Mouse (Mus musculus): ENCODE measurements around the gene Elmo1. TPM values are rescaled to one million over a fixed set of nuclear protein-coding genes. Genes with fewer than 3 reads are reported as not detected.

The Elmo1 gene
- polyA plus RNA-seq, 1 experiment from 2014 or later: 10.7 TPM

DNA sequence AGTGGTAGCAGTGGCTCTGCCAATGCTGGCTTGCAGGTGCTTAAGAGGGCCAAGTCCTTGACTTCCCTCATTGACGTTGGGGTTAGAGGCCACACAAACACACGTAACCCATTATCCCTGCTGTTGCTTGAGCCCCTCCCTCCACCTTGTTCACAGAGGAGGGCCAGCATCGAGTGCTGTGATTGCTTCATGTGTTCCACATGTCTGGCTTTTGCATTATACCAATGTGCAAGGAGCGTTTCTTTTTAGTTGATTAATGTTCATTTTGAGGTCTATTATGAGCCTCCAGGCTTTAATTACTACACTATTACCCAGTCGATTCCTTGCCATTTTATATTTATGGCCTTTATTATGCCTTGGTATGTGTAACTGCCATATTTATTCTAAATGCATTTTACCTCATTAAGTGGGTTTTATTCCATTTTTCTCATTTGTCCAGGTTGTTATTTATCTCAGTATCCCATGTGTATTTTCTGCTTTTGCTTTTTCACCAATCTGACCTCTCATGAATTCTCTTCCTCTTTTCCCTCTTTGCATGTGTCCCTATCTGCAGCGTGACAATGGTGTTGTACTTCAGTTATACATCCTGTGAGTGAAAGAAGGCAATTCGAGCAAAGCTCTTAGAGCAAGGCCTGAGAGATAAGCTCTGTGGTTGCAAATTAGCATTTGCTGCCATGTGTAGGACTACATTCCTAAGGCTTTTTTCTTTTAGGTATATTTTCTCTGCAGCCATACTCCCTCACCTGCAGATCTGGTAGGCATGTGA, 275.6 kb downstream of the Elmo1 start:
- H3K4me2 ChIP-seq (replicated peaks): no peak overlapping the region
- WGBS: 19% methylated on average over 7 of the region's 7 CpGs
- no peaks in the 10 kb centered on the region for H3K36me3 ChIP-seq
- H3K4me3 ChIP-seq: no peak overlapping the region
- peak; percentile 40; the same call in 1 of the 2 replicates for ATAC-seq (ENCODE audit: low FRiP score, low read depth)
- H3K4me1 ChIP-seq: peaks cover 26% of the 10 kb centered on the region
- no peak overlapping the region for H3K27ac ChIP-seq
- no peaks in the 10 kb centered on the region for H3K27me3 ChIP-seq
- no peaks in the 10 kb centered on the region for H3K9me3 ChIP-seq
- no peak overlapping the region for H3K9ac ChIP-seq

DNA sequence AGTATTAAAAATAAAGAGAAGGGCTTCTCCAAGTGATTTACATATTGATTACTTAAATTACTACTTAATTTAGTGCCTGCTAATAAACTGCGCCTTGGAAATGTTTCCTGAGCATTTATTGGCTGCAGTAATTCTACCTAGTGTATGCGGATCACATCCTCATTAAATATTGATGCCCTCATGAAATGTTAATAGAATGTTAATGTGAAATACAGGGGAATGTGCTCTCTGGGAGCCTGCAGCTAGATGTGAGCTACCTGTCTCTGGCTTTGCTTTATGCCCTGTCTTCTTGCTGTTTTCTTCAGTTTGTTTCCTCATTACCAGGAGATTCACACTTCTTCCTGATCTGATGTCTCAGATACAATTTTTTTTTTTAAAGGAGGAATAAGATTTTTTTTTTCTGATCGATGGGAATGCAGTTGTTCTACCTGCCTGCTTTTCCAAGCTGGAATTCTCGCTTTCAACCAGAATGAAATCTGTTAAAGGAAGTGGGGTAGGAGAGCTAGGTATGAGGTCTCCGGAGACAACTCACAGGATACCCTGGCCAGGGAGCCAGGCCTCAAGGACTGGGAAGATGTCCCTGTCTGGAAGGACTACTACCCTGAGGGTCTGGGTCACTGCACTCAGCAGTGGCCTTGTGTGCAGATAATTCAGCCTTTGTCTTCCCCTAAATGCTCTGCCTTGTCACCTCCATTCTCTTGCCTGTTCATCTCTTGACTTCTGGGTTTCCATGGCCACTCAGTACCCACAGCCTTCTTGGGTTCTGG, 279.8 kb downstream of the Elmo1 start:
- 72% methylated on average over 5 of the region's 5 CpGs for WGBS
- H3K36me3 ChIP-seq: no peaks in the 10 kb centered on the region
- H3K4me1 ChIP-seq: peaks cover 26% of the 10 kb centered on the region
- H3K4me3 ChIP-seq: no peak overlapping the region
- no peak for ATAC-seq (ENCODE audit: low FRiP score, low read depth)
- H3K27ac ChIP-seq: no peak overlapping the region
- H3K9me3 ChIP-seq: no peaks in the 10 kb centered on the region
- H3K4me2 ChIP-seq (replicated peaks): no peak overlapping the region
- no peaks in the 10 kb centered on the region for H3K27me3 ChIP-seq
- H3K9ac ChIP-seq: no peak overlapping the region

- no peak overlapping the region for H3K4me2 ChIP-seq (replicated peaks)
- H3K4me1 ChIP-seq: peaks cover 14% of the 10 kb centered on the region
- H3K9ac ChIP-seq: no peak overlapping the region
- H3K36me3 ChIP-seq: no peaks in the 10 kb centered on the region
- H3K27me3 ChIP-seq: no peaks in the 10 kb centered on the region; the same call in 1 of the 2 replicates
- WGBS: 76% methylated on average over 6 of the region's 6 CpGs
- no peak overlapping the region for H3K4me3 ChIP-seq
- ATAC-seq (ENCODE audit: low FRiP score, low read depth): no peak
- H3K27ac ChIP-seq: no peak overlapping the region
- no peaks in the 10 kb centered on the region for H3K9me3 ChIP-seq
Measured at GRCm38 (mm10) chr13:20371501-20371900, 281.1 kb downstream of the Elmo1 start.

DNA sequence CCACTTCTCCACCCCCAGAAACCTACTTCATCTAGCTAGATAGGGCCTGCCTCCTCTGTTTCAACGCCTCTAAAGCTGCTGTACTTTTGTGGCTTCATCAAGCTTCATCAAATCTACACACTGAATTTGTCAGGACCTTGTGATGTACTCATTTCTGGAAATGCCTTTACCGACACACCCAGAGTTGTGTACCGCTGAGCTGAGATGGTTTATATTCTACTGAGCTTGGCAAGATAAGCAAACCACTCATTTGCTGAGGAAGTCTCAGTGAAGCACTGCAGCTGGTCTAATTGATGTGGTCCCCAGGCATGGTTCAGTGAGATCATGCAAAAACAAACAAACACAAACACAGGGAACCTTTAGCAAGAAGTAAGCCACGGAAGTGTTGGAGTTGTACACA, 281.9 kb downstream of the Elmo1 start:
- no peak overlapping the region for H3K4me2 ChIP-seq (replicated peaks)
- no peaks in the 10 kb centered on the region; the same call in 1 of the 2 replicates for H3K27me3 ChIP-seq
- H3K36me3 ChIP-seq: no peaks in the 10 kb centered on the region
- no peak overlapping the region for H3K4me3 ChIP-seq
- no peak overlapping the region for H3K9ac ChIP-seq
- no peaks in the 10 kb centered on the region for H3K9me3 ChIP-seq
- H3K27ac ChIP-seq: no peak overlapping the region
- WGBS: 52% methylated on average over 4 of the region's 4 CpGs
- H3K4me1 ChIP-seq: peaks cover 6% of the 10 kb centered on the region
- no peak for ATAC-seq (ENCODE audit: low FRiP score, low read depth)

- no peak overlapping the region for H3K27ac ChIP-seq
- no peaks in the 10 kb centered on the region for H3K4me1 ChIP-seq
- H3K4me3 ChIP-seq: no peak overlapping the region
- WGBS: 65% methylated on average over 8 of the region's 8 CpGs
- no peaks in the 10 kb centered on the region for H3K9me3 ChIP-seq
- H3K36me3 ChIP-seq: no peaks in the 10 kb centered on the region
- H3K9ac ChIP-seq: no peak overlapping the region
- no peak overlapping the region for H3K4me2 ChIP-seq (replicated peaks)
- no peaks in the 10 kb centered on the region; the same call in 1 of the 2 replicates for H3K27me3 ChIP-seq
- ATAC-seq (ENCODE audit: low FRiP score, low read depth): peak; percentile 64; the same call in 1 of the 2 replicates
Measured at GRCm38 (mm10) chr13:20378869-20379268, 288.5 kb downstream of the Elmo1 start.

GRCm38 (mm10) chr13:20383875-20384274, 293.5 kb downstream of the Elmo1 start:
- Histone ChIP-seq H3K4me2 (replicated peaks) (no peak overlapping the region), H3K27ac (no peak overlapping the region), H3K36me3 (no peaks in the 10 kb centered on the region), H3K4me3 (no peak overlapping the region), H3K27me3 (no peaks in the 10 kb centered on the region), H3K9me3 (no peaks in the 10 kb centered on the region), H3K9ac (no peak overlapping the region), H3K4me1 (no peaks in the 10 kb centered on the region)
- ATAC-seq (ENCODE audit: low FRiP score, low read depth): no peak
- WGBS: 84% methylated on average over 1 of the region's 1 CpGs

- H3K27me3 ChIP-seq: no peaks in the 10 kb centered on the region
- 86% methylated on average over 2 of the region's 2 CpGs for WGBS
Measured at GRCm38 (mm10) chr13:20384846-20385245, 294.4 kb downstream of the Elmo1 start.

DNA sequence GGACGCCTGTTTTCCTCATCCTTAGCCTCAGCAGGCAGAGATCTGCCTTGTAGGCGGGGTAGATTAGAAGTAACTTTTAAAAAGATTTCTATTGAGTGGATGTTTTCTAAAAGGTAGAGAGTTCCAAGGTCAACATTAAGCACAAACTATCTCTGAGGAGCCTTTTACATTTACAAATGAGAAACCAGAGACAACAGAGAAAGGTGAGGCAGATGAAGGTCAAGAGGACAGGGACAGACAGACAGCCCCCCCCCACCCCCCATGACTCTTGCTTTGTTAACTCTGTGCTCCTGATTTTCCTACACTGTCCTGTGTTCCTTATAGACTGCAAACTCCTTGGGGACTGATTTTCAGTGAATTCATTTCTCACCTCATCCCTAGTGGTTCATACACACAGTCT, 295.0 kb downstream of the Elmo1 start:
- Histone ChIP-seq H3K36me3 (no peaks in the 10 kb centered on the region), H3K27me3 (no peaks in the 10 kb centered on the region), H3K27ac (no peak overlapping the region), H3K4me2 (replicated peaks) (no peak overlapping the region), H3K9me3 (no peaks in the 10 kb centered on the region), H3K4me1 (no peaks in the 10 kb centered on the region), H3K4me3 (no peak overlapping the region), H3K9ac (no peak overlapping the region)
- 69% methylated on average over 2 of the region's 2 CpGs for WGBS
- ATAC-seq (ENCODE audit: low FRiP score, low read depth): no peak

More at GRCm38 (mm10) chr13:20384846-20385245, 294.4 kb downstream of the Elmo1 start:
- ATAC-seq (ENCODE audit: low FRiP score, low read depth): no peak
- Histone ChIP-seq H3K4me1 (no peaks in the 10 kb centered on the region), H3K9me3 (no peaks in the 10 kb centered on the region), H3K4me2 (replicated peaks) (no peak overlapping the region), H3K27ac (no peak overlapping the region), H3K9ac (no peak overlapping the region), H3K36me3 (no peaks in the 10 kb centered on the region), H3K4me3 (no peak overlapping the region)

DNA sequence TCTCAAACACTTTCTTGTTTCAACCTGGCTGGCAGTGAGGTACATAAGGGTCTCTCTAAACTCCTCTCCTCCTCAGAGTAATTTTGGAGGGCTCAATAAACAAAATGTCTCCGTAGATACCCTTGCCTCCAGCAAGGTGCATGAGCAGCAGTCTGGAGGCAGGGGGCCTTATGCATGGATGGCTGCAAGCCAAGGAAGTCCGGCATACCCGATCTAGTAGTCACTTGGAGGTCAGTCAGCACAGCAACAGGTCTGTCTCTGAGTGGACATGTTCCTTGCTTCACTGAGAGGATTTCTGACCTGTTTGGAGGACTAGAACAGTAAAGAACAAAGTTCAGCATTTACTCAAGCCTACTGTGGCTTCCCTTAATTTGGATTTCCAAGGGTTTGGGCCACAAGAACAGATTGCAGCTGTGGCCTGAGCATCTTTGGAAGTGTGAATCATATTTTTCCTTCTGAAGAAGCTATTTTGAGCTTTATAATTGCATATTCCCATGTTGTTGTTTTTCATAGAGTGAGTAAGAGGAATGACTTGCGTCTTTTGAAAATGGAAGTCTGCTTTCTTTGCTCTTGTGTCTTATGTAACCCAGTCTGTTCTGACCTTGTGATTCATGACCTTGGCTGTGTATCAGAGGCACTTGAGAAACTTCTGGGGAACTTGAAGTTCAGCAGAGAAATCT, 296.2 kb downstream of the Elmo1 start:
- no peak overlapping the region for H3K4me2 ChIP-seq (replicated peaks)
- WGBS: 78% methylated on average over 4 of the region's 4 CpGs
- no peaks in the 10 kb centered on the region for H3K4me1 ChIP-seq
- no peaks in the 10 kb centered on the region for H3K27me3 ChIP-seq
- ATAC-seq (ENCODE audit: low FRiP score, low read depth): no peak
- H3K27ac ChIP-seq: no peak overlapping the region
- no peaks in the 10 kb centered on the region for H3K9me3 ChIP-seq
- no peak overlapping the region for H3K9ac ChIP-seq
- H3K36me3 ChIP-seq: no peaks in the 10 kb centered on the region
- H3K4me3 ChIP-seq: no peak overlapping the region

DNA sequence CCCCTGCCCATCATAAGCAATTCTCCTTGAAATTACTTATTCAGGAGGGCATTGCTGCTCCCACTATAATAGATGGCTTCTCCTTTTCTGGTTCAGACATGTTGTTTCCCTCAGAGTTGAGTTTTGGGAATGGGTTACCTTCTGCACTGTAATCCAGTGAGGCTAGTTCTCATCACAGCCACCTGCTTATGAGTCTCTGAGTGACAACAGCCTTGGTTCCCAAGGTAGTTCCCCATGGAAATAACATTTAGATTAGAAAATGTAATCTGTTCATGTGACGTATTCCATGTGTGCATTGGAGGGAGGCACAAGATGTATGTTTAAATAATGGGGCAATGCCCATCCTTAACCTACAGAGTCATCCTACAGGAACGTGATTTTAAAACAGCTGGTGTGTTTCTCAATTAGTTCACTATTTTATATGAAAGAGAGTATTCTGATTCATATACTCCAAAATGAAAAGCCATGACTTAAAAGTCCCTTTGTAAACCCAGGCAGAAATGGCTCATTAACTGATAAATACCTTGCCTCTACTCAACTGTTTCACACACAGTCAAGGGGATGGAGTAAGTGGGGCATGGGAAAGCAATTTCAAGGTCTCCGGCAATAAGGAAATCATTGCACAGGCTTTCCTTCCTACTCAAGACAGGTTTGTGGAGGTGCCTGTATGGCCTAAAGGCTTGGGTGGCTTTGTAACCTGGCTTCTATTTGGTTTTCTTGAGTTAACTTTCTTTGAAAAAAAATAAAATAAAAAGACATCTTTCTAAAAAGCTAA, 302.6 kb downstream of the Elmo1 start:
- Histone ChIP-seq H3K4me3 (no peak overlapping the region), H3K4me1 (no peaks in the 10 kb centered on the region), H3K9me3 (no peaks in the 10 kb centered on the region), H3K27ac (no peak overlapping the region), H3K27me3 (no peaks in the 10 kb centered on the region), H3K9ac (no peak overlapping the region), H3K36me3 (no peaks in the 10 kb centered on the region), H3K4me2 (replicated peaks) (no peak overlapping the region)
- WGBS: 82% methylated on average over 3 of the region's 3 CpGs
- no peak for ATAC-seq (ENCODE audit: low FRiP score, low read depth)

- Histone ChIP-seq H3K27me3 (no peaks in the 10 kb centered on the region), H3K9ac (no peak overlapping the region), H3K9me3 (no peaks in the 10 kb centered on the region), H3K4me3 (no peak overlapping the region), H3K4me2 (replicated peaks) (no peak overlapping the region), H3K4me1 (no peaks in the 10 kb centered on the region), H3K36me3 (no peaks in the 10 kb centered on the region), H3K27ac (no peak overlapping the region)
- ATAC-seq (ENCODE audit: low FRiP score, low read depth): no peak
- 87% methylated on average over 3 of the region's 3 CpGs for WGBS
Measured at GRCm38 (mm10) chr13:20397744-20398143, 307.3 kb downstream of the Elmo1 start.

Data from limb, embryonic 13.5 days (tissue).